Mouse (Mus musculus): Measurements from ENCODE around the gene Ssbp4.

Ssbp4 gene

DNA sequence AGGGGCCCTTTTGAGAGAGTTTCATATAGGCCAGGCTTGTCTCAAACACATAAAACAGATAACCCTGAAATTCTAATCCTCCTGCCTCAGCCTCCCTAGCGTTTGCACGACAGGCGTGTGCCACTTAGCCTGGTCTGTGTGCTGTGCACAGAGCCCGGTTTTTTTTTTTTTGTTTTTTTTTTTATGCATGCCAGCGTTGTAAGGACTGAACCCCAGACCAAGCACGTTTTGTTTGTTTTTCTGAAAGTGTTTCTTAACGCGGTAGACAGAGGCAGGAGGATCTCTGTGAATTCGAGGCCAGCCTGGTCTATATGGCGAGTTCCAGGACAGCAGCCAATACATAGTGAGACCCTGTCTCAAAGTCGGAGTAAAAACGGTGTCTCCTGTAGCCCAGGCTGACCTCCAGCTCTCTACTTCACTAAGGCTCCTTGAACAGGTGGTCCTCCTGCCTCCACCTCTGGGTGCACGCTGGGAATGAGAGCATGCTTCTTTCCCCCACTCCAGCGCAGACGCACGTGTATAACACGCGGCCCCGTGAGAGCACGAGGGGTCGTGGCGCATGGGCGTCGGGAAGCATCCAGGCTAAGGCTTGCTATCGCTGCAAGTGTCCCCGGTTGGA is at the start of gene Ssbp4:
Gene Ssbp4 (minus strand): TSS at position 124 of the 619 bp plus-strand sequence.
- no peak for DNase-seq (ENCODE audit: low spot score)

DNA sequence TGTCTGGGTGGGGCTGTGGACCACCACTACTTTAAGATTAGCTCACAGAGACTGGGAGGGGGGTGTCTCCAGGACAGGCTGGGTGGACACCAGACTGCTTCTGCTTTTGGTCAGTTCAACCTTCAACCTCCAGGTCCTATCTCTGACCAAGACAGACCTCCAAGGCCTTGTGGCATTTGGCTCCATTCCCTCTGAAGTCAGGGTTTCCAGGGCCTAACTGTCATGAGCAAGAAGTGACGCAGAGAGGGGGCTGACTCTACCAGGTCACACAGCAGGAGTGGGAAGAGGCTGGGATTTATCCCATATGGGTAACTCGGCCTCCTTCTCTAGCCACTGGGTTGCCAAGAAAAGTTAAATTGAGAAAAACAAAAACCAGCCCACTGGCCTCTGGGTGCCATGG is 49.1 kb upstream of the Ssbp4 start:
- no peak for DNase-seq (ENCODE audit: low spot score)

DNA sequence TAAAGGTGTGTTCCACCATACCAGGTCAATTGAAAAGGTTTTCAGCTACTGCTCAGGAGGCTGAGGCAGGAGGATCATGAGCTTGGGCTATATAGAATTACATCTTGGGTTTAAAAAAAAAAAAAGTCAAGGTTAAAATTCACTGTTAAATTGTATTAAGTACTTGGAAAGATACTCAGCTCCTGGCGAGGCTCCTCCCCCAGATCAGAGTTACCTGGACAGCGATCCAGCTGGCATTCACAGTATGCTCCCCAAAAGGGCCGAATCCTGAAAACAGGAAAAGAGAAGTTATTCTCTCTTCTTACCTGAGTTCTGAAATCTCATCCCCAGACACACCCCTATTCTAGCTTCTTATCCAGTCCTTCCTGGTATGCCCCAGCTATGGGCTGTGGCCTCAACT is 48.5 kb upstream of the Ssbp4 start:
- DNase-seq (ENCODE audit: low spot score): no peak

- DNase-seq (ENCODE audit: low spot score): no peak
Measured at GRCm38 (mm10) chr8:70656193-70656790, 47.6 kb upstream of the Ssbp4 start.

GRCm38 (mm10) chr8:70655469-70655868 is 46.8 kb upstream of the Ssbp4 start:
- no peak for DNase-seq (ENCODE audit: low spot score)

DNA sequence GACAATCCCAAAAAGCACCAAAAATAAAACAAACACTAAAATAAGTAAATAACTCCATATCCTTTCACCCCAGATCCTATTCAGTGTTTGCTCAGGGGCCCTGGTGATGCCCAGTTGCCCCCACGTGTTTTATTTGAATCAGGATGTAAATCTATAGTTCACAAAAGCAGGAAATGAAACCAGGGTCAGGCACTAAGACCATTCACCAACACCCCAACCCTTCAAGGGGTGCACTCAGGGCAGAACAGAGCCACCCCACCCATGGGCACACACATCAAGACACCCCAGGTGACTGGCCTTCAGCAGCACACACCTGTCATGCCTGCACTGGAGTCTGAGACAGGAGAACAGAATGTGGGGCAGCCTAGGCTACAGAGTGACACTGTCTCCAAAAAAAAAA is 45.4 kb upstream of the Ssbp4 start:
- DNase-seq (ENCODE audit: low spot score): no peak

DNA sequence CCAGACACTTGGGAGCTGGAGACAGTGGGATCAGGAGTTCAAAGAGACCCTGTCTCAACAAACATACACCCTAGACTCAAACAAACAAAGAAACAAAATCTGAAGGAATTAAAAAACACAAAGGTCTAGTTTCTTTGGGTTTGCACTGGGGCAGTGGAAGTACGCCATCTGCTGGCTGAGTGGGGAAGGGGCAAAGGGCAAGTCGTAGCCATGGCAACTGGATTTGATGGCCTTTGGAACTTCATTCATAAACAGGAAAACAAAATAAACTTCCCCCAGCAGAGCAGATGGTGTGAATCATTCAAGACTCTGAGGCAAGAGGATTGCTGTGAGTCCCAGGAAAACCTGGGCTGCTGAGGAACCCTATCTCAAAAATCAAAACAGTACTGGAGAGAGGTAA is 44.6 kb upstream of the Ssbp4 start:
- DNase-seq (ENCODE audit: low spot score): no peak

DNA sequence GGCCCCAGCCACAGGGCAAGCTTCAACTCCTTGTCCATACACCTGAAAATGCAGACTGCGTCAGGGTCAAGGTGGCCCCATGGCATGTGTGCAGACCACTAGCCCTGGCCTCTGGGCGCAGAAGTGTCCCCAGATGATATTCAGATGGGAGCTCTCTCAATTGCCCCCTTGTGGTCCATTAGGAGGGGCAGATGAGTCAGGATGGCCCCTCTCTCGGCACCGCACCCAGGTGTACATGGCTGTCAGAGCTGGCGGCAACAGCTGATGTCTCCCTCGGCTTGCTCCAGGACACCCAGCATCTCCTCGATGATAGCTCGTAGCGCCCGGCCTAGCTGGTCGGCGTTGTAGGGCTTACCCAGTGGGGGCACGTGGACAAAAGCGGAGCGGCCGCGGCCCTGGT is 41.7 kb upstream of the Ssbp4 start:
- no peak for DNase-seq (ENCODE audit: low spot score)

GRCm38 (mm10) chr8:70649324-70649723 is 40.7 kb upstream of the Ssbp4 start:
- DNase-seq (ENCODE audit: low spot score): peak; percentile 85

- DNase-seq (ENCODE audit: low spot score): no peak
Measured at GRCm38 (mm10) chr8:70648921-70649320, 40.2 kb upstream of the Ssbp4 start.

DNA sequence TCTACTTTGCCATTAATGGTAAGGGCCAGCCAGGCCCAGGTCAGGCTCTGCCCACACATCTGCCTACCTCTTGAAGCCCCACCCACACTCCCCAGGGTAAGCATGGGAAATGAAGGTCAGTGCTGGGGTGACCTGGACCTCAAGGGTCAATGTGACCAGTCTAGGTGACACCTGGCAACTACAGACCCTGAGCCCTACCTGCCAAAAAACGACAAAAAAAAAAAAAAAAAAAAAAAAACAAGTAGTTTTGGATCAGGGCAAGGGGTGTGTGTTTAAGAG is 39.4 kb upstream of the Ssbp4 start:
- DNase-seq (ENCODE audit: low spot score): no peak

DNA sequence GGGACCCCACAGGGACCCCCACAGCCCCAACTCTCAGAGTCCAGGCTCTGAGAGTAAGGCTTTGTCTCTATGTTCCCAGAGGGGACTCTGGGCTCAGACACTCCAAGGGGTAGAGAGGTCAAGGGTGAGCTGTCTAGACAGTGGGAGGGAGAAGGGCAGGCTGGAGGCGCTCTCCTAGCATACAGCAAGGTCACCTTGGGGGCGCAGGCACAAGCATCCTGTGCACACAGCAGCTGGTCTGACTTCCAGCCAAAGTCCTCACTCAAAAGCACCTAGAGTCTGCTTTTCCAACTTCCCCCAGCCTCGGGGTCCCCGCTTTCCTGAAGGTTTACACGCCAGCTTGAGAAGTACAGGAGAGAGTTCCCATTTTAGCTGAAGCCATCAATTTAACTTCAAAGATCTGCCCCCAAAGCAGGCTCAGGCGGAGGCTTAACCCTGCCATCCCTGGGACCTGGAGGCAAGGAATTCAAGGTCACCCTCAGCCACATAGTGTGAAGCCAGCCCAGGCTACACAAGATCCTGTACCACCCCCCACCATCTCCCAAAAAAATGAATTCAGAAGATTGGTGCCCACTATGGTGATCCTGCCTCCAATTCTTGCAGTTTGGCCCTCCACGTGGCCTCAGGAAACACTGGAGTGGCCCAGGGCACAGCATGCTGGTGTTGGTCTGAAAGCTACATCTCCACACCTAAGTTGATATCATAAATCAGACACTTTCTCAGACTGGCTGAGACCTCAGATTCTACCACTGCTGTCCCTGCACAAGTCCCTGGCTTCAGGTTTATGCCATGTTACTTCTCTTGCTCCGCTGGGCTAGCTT is 38.9 kb upstream of the Ssbp4 start:
- peak; percentile 60 for DNase-seq (ENCODE audit: low spot score)

GRCm38 (mm10) chr8:70646775-70647174 is 38.1 kb upstream of the Ssbp4 start:
- no peak for DNase-seq (ENCODE audit: low spot score)

- DNase-seq (ENCODE audit: low spot score): no peak
Measured at GRCm38 (mm10) chr8:70646369-70646768, 37.7 kb upstream of the Ssbp4 start.

DNA sequence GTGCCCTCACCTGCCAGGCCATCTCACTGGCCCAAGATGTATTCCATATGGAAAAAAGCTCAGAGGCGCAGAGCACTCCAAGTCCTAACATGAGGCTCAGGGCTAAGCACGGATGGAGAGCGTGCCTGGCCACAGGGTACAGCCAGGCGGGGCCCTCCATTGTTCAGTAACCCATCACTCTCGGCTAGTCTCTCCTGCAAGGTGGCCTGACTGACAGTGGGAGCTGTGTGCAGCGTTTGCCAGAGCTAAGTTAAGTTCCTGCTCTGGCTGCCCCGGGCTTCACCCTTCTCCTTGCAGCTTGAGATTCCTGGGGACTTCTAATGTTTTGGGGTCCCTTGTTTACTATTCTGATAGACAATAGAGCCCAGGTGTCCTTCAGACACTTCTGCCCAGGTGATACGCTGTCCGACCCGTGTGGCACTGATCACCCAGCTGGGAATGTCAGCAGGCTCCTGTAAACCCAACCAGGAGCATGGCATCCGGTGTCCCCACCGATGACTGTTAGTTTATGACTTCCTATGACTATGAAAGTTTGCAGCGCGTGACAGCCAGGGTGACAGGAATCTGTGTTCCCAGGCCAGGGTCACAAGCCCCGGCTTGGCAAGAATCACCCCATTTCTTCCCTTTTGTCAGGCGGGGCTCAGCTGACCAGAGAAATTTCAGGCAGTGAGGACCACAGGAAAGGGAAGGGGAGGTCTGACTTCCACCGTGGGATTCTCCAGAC is 37.0 kb upstream of the Ssbp4 start:
- DNase-seq (ENCODE audit: low spot score): no peak

- no peak for DNase-seq (ENCODE audit: low spot score)
Measured at GRCm38 (mm10) chr8:70644065-70644464, 35.4 kb upstream of the Ssbp4 start.

- DNase-seq (ENCODE audit: low spot score): no peak
Measured at GRCm38 (mm10) chr8:70643019-70643418, 34.3 kb upstream of the Ssbp4 start.

DNA sequence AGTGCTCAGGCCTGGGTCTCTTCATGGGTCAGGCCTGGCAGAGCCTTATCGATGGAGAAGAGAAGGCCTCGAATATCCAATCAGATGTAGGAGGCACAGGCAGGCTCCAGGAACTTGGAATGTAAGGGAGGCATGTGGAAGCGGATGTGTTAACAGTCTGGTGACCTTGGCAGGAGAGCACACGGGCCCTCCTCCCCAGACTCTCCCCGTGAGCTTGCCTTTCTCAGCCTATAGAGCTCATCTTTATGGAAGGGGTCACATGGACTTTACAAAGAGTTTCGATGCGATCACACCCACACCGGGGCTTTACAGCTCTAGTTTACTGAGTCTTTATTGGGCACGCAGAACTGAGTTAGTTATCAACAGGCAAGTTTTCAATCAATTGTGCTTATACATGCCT is 30.1 kb upstream of the Ssbp4 start:
- no peak for DNase-seq (ENCODE audit: low spot score)

DNA sequence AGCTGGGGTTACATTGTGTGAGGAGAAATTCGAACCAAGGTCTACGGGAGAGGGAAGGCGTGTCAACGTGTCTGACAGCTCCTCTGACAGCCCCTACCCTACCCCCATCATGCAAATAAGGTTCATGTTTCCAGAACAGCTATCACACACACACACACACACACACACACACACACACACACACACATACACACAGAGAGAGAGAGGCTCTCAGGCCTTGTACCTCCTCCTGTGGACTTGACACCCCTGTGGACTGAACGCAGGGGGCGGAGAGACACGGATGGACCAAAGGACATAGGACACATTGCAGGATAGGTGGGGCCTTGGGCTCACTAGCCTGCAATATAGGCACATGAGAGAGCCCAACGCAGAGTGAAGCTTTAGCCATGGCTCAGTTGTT is 28.2 kb upstream of the Ssbp4 start:
- DNase-seq (ENCODE audit: low spot score): no peak

DNA sequence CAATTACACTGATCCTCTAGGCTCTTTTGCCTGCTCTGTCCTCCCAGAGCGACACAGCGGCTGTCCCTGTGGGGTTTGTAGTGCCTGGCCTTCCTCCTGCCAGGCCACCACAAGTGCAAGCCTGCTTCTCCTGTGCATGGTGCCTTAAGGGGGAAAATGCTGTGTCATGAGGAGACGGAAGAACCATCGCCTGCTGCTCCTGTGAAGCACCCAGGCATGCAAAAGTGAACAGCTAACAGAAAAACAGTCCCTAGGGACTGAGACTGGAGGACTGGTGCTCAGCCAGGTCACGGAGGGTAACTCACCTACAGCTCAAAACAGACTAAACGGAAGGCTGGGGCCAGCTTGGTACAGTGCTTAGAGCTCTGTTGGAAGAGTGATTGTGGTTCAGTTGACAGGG is 26.9 kb upstream of the Ssbp4 start:
- DNase-seq (ENCODE audit: low spot score): no peak

GRCm38 (mm10) chr8:70634066-70634465 is 25.4 kb upstream of the Ssbp4 start:
- DNase-seq (ENCODE audit: low spot score): no peak

DNA sequence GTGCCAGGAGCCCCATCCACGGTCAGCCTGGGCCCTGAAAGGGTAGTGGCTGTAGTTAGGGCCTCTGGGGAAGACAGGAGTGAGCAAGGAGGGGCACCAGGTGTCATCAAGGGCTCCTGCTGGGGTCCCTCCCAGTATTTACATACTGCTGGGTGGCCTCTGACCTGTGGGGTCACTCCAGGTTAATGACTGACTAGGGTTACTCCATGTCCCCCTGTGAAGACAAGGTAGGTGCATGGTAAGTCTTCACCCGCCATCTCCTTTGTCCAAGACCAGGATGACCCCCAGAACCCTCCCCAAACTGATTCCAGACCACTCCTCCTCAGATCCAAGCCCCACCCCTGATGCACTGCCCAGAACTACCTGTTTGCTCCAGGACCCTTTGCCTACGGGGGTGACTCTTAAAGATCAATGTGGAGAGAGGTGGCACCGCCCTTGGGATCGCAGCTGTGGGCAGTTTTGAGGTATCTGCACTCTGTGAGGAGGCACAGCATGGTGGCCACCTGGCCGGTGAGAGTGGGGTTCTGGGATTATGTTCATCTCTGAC is 23.7 kb upstream of the Ssbp4 start, which contains the start of gene Gdf15:
Gene Gdf15 (minus strand): TSS at position 111 of the 547 bp plus-strand sequence.
- no peak for DNase-seq (ENCODE audit: low spot score)

GRCm38 (mm10) chr8:70631436-70631835 is 22.8 kb upstream of the Ssbp4 start:
- no peak for DNase-seq (ENCODE audit: low spot score)
